Mouse (Mus musculus): ENCODE measurements at regions not wholly inside any gene's neighbourhood (a gene's known extent, or its start where the extent isn't known, plus 50 kb on each side); places are given as distances from the start of the nearest gene placed in this dataset.

GRCm38 (mm10) chr2:133649874-133650481 lies 98.0 kb downstream of the Bmp2 start:
- no peak overlapping the region for H3K4me2 ChIP-seq (ENCODE audit: low read depth)
- no peak overlapping the region for H3K9ac ChIP-seq
- no peaks in the 10 kb centered on the region for H3K36me3 ChIP-seq (ENCODE audit: insufficient read depth)
- H3K4me3 ChIP-seq (ENCODE audit: low read depth, low read length), result no peak overlapping the region
- no peak overlapping the region for H3K27ac ChIP-seq (ENCODE audit: low read depth, low read length)
- no peaks in the 10 kb centered on the region for H3K27me3 ChIP-seq (ENCODE audit: insufficient read depth, low read length)
- ATAC-seq, result no peak
- H3K4me1 ChIP-seq (ENCODE audit: insufficient read depth), result no peaks in the 10 kb centered on the region
- DNase-seq, result no peak
- WGBS, result 91% methylated on average over 6 of the region's 6 CpGs
- TF ChIP-seq CTCF (IDR thresholded peaks at IDR 0.05; ENCODE audit: low read depth), result no peak
- no peaks in the 10 kb centered on the region for H3K9me3 ChIP-seq (ENCODE audit: low read length)

GRCm38 (mm10) chr2:133666331-133667054 lies 114.5 kb downstream of the Bmp2 start:
- DNase-seq (no peak), ATAC-seq (no peak)
- TF ChIP-seq CTCF (IDR thresholded peaks at IDR 0.05; ENCODE audit: low read depth), result no peak
- no peak overlapping the region for H3K27ac ChIP-seq (ENCODE audit: low read depth, low read length)
- no peak overlapping the region for H3K4me3 ChIP-seq (ENCODE audit: low read depth, low read length)
- H3K27me3 ChIP-seq (ENCODE audit: insufficient read depth, low read length), result no peaks in the 10 kb centered on the region
- no peak overlapping the region for H3K4me2 ChIP-seq (ENCODE audit: low read depth)
- H3K36me3 ChIP-seq (ENCODE audit: insufficient read depth), result no peaks in the 10 kb centered on the region
- H3K4me1 ChIP-seq (ENCODE audit: insufficient read depth), result no peaks in the 10 kb centered on the region
- WGBS, result 74% methylated on average over 9 of the region's 9 CpGs
- no peak overlapping the region for H3K9ac ChIP-seq
- H3K9me3 ChIP-seq (ENCODE audit: low read length), result no peaks in the 10 kb centered on the region

- DNase-seq (no peak), ATAC-seq (no peak)
- no peaks in the 10 kb centered on the region for H3K27me3 ChIP-seq (ENCODE audit: insufficient read depth, low read length)
- no peaks in the 10 kb centered on the region for H3K36me3 ChIP-seq (ENCODE audit: insufficient read depth)
- no peaks in the 10 kb centered on the region for H3K4me1 ChIP-seq (ENCODE audit: insufficient read depth)
- H3K27ac ChIP-seq (ENCODE audit: low read depth, low read length), result no peak overlapping the region
- no peak overlapping the region for H3K4me2 ChIP-seq (ENCODE audit: low read depth)
- H3K9me3 ChIP-seq (ENCODE audit: low read length), result no peaks in the 10 kb centered on the region
- no peak for TF ChIP-seq CTCF (IDR thresholded peaks at IDR 0.05; ENCODE audit: low read depth)
- WGBS, result 90% methylated on average over 3 of the region's 3 CpGs
- H3K9ac ChIP-seq, result no peak overlapping the region
- no peak overlapping the region for H3K4me3 ChIP-seq (ENCODE audit: low read depth, low read length)
These were observed 115.1 kb downstream of the Bmp2 start for GRCm38 (mm10) chr2:133667055-133667395.

GRCm38 (mm10) chr2:133669821-133670220 lies 117.9 kb downstream of the Bmp2 start:
- ATAC-seq, result peak; percentile 90
- TF ChIP-seq CTCF (IDR thresholded peaks at IDR 0.05; ENCODE audit: low read depth), result no peak
- Histone ChIP-seq H3K4me1 (ENCODE audit: insufficient read depth) (no peaks in the 10 kb centered on the region), H3K4me2 (ENCODE audit: low read depth) (no peak overlapping the region), H3K9me3 (ENCODE audit: low read length) (no peaks in the 10 kb centered on the region), H3K27me3 (ENCODE audit: insufficient read depth, low read length) (no peaks in the 10 kb centered on the region), H3K27ac (ENCODE audit: low read depth, low read length) (no peak overlapping the region), H3K4me3 (ENCODE audit: low read depth, low read length) (no peak overlapping the region), H3K9ac (no peak overlapping the region), H3K36me3 (ENCODE audit: insufficient read depth) (no peaks in the 10 kb centered on the region)
- 57% methylated on average over 2 of the region's 2 CpGs for WGBS
- DNase-seq, result peak; percentile 50

GRCm38 (mm10) chr2:133671528-133671927 lies 119.6 kb downstream of the Bmp2 start:
- no peak for TF ChIP-seq CTCF (IDR thresholded peaks at IDR 0.05; ENCODE audit: low read depth)
- no peaks in the 10 kb centered on the region for H3K36me3 ChIP-seq (ENCODE audit: insufficient read depth)
- no peak overlapping the region for H3K9ac ChIP-seq
- WGBS, result 83% methylated on average over 4 of the region's 4 CpGs
- no peak for ATAC-seq
- H3K4me1 ChIP-seq (ENCODE audit: insufficient read depth), result no peaks in the 10 kb centered on the region
- no peak overlapping the region for H3K4me2 ChIP-seq (ENCODE audit: low read depth)
- no peaks in the 10 kb centered on the region for H3K27me3 ChIP-seq (ENCODE audit: insufficient read depth, low read length)
- DNase-seq, result no peak
- H3K27ac ChIP-seq (ENCODE audit: low read depth, low read length), result no peak overlapping the region
- no peaks in the 10 kb centered on the region for H3K9me3 ChIP-seq (ENCODE audit: low read length)
- no peak overlapping the region for H3K4me3 ChIP-seq (ENCODE audit: low read depth, low read length)

- H3K36me3 ChIP-seq (ENCODE audit: insufficient read depth), result no peaks in the 10 kb centered on the region
These were observed 132.4 kb downstream of the Bmp2 start for GRCm38 (mm10) chr2:133684367-133684766.

GRCm38 (mm10) chr2:133688121-133688787 lies 136.3 kb downstream of the Bmp2 start:
- no peak for TF ChIP-seq CTCF (IDR thresholded peaks at IDR 0.05; ENCODE audit: low read depth)
- Histone ChIP-seq H3K9me3 (ENCODE audit: low read length) (no peaks in the 10 kb centered on the region), H3K4me3 (ENCODE audit: low read depth, low read length) (no peak overlapping the region), H3K9ac (no peak overlapping the region), H3K4me2 (ENCODE audit: low read depth) (no peak overlapping the region), H3K36me3 (ENCODE audit: insufficient read depth) (no peaks in the 10 kb centered on the region), H3K4me1 (ENCODE audit: insufficient read depth) (no peaks in the 10 kb centered on the region), H3K27me3 (ENCODE audit: insufficient read depth, low read length) (no peaks in the 10 kb centered on the region), H3K27ac (ENCODE audit: low read depth, low read length) (no peak overlapping the region)
- WGBS, result 87% methylated on average over 7 of the region's 7 CpGs
- DNase-seq, result no peak
- ATAC-seq, result no peak

More at GRCm38 (mm10) chr2:133684367-133684766, 132.4 kb downstream of the Bmp2 start:
- H3K4me1 ChIP-seq (ENCODE audit: insufficient read depth), result no peaks in the 10 kb centered on the region
- no peak overlapping the region for H3K4me2 ChIP-seq (ENCODE audit: low read depth)
- H3K9me3 ChIP-seq (ENCODE audit: low read length), result no peaks in the 10 kb centered on the region
- H3K4me3 ChIP-seq (ENCODE audit: low read depth, low read length), result no peak overlapping the region
- H3K27ac ChIP-seq (ENCODE audit: low read depth, low read length), result no peak overlapping the region
- ATAC-seq (no peak), DNase-seq (no peak)
- H3K27me3 ChIP-seq (ENCODE audit: insufficient read depth, low read length), result no peaks in the 10 kb centered on the region
- TF ChIP-seq CTCF (IDR thresholded peaks at IDR 0.05; ENCODE audit: low read depth), result no peak
- H3K9ac ChIP-seq, result no peak overlapping the region

All from forebrain, postnatal 0 days (tissue).